Mouse (Mus musculus) ovary, postnatal 36 days (tissue): ENCODE measurements at regions not wholly inside any gene's neighbourhood (a gene's known extent, or its start where the extent isn't known, plus 50 kb on each side); places are given as distances from the start of the nearest gene placed in this dataset.

Experiments
- DNase-seq: peaks from one replicate; pipeline ENCODE4 v3.0.0; 2022; ENCODE audit warnings: low spot score, mixed read lengths

DNA sequence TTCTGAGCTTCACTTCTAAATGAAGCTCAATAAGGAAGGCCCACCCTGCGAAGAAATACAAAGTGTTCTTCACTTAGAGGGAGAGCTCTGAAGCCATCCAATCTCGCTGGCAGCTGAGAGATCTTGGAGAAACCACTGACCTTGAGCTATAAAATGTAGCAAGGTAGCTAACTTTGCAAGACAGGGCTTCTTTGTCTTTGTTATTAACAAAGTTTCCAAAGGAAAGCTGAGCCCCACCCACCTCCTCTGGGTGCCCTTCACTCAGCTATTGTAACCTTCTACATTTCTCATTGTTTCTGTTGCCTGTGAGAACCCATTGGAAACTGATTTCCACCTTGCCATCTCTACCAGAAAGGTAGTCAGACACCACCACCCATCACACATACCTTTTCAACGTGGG is 57.2 kb upstream of the Usp9x start:
- DNase-seq, result no peak

DNA sequence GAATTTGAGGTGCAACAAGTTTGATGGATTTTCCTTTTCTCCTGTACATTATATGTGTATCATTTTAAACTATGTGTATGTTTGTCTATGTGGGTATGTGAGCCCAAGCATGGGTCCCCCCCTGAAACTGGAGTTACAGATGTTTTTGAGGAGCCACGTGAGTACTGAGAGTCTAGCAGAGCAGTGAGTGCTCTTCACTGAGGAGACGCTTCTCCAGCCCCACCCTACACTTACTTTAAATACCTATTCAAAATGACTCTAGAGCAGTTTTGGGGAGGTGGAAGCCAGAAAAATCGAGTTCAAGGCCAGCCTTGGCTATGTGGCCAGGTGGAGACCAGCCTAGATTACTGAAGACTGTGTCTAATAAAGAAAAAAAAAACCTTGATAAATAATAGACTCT is 58.2 kb upstream of the Usp9x start:
- DNase-seq, result no peak

DNA sequence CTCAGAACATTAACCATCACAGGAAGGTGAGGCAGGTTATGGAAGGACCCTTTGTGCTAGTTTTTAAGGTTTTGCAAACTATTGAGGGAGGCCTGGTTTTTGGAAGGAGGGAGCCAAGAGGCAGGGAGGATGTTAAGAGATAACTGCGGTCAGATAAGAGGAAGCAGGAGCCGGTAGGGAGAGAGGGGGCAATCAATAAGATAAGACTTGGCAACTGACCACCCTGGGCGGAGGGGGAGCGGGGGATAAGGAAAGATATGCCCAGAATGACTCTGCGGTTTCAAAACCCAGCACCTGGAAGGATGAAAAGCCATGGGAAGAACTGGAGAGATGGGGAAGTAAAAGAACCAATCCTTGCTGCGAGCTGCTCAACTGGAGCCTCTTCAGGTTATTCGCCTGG is 80.5 kb upstream of the Usp9x start:
- no peak for DNase-seq

DNA sequence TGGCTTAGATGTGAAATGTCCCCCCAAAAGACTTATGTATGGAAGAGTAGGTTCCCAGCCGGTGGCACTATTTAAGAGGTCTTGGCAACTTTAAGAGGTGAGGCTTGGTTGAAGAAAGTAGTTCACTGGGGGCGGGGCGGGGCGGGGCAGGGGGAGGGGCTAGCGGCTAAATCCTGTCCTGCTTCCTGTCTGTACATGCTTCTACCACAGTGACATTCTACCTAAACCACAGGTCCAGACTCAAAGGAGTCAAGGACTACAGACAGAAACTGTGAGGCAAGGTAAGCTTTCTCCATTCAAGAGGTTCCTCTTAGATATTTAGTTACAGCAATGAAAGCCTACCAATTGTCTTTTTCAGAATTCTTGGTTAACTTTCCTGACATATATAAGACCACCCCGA is 93.6 kb upstream of the Usp9x start:
- no peak for DNase-seq

DNA sequence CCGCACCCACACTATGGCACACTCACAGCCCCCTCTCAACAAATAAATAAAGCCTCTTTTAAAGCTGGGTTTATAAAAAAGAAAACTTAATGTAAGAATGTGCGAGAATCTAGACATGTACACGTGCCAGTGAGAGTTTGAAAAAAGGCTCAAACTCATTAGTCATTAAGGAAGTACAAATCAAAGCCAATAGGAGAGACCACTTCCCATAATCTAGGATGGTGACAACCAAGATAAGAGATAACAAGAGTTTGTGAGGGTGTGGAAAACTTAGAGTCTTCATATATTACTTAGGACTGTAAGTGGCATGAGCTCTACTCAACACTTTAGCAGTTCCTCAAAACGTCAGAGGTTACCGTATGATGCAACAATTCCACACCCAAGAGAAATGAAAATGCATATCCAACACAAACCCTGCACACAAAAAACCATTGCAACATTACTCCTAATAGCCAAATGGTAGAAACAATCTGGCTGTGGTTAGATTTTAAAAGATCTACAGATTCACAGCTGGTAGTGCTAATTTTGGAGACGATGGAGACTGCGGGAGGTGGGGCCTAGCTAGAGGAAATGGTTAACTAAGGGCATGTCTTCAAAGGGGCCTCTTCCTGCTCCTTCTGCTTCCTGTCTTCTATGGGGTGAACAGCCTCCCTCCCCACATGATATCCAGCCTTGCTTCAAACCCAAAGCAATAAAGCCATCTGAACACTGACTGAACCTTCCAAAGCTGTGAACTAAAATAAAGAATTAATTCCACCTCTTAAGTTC is 102.1 kb upstream of the Usp9x start:
- DNase-seq, result no peak

DNA sequence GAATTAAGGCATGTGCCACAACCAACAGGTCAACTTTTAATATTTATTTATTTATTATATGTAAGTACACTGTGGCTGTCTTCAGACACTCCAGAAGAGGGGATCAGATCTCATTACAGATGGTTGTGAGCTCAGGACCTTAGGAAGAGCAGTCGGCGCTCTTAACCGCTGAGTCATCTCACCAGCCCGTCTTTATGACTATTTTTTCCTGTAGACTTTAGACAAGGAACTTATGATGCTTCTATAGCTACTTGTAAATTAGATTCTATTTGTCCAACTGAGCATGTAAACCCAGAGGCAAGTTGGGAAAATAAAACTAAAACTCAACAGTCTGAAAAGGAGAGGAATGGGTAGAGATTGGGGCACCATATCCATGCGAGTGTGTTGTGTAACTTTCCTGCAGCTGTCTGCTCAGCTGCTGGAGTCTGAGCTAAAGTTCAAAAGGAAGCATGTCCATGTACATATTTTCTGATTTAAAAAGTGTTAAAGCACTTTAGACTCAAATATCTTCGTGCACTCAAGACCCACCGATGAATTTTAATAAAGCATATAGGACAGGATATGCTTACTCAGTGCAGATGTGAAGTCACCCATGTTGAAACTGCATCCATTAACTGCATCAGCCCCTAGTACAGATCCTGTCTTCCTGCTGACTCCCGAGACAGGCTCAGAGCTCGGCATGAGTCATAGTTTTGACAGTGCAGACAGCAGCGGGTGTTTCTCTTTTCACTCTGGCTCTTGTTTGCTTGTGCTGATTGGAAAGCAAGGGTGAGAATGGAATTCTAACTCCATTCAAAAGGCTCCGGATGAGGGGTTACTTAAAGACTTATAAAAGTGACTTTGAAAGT is 111.6 kb upstream of the Usp9x start:
- no peak for DNase-seq

DNA sequence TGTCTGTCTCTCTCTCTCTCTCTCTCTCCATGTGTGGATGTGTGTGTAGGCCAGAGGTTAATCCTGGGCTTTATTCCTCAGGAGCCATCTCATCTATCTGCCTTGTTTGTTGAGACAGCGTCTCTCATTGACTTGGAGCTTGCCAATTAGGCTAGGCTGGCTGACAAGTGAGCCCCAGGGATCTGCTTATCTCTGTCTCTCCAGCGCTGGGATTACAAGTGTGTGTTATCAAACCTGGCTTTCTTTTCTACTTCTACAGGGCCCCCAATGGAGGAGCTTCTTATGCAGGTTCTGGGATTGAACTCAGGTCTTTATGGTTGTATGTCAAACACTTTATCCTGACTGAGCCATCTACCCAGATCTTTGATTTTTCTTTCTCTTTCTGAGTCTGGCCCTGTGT is 112.4 kb upstream of the Usp9x start:
- DNase-seq, result no peak

DNA sequence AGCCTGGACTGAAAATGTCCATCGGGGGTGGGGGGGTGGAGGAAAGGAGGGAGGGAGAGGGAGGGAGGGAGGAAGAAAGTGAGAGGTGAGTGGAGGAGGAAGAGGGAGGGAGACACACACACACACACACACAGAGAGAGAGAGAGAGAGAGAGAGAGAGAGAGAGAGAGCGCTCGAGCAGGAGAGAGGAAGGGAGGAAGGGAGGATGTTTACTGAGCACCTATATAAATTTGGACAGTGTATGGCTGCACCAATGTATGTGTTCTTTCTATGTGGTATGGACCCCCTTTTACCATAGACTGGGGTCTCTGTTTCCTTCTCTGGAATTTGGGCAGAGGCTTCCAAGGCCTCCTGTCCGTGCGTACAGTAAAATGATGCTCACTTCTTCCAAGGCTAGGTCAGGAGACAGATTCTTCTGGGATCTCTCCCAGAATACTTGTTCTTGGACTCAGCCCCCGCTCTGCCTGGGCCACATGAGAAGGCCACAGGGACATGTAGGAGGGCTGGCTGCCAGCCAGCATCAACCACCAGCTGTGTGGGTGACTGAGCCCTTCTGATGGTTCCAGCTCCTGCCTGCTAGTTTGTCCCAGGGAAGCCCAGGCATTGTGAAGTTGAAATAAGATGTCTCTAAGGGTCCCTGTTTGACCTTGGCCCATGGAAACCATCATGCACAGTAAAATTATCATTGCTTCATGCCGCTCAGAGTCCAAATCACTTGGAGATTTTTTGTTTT is 120.2 kb upstream of the Usp9x start:
- peak; percentile 67 for DNase-seq

- DNase-seq, result no peak
Measured at GRCm38 (mm10) chrX:12942451-12942850, 128.8 kb upstream of the Usp9x start.

- peak; percentile 38 for DNase-seq
Measured at GRCm38 (mm10) chrX:12936406-12937172, 134.7 kb upstream of the Usp9x start.

DNA sequence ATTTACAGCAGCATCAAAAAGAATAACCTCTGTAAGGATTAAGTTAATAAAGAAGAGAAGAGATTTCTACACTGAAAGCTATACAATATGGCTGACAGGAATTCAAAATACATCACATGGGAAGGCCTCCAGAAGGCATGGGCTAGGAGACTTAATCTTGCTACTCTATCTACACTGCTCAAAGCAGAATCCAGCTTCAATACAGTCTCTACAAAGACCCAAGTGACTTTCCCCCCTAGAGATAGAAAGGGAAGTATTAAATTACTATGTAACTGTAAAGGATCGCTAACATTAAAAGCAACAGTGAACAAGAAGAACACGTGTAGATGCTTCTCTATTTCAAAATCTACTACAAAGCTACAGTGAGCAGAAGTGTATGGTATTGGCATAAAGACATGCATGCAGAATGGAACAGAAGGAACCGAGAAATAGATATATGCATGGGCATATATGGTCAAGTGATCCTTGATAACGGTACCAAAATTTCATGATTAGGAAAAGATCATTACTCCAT is 137.9 kb upstream of the Usp9x start:
- DNase-seq, result no peak

GRCm38 (mm10) chrX:12930242-12930641 is 141.1 kb upstream of the Usp9x start:
- DNase-seq, result no peak

DNA sequence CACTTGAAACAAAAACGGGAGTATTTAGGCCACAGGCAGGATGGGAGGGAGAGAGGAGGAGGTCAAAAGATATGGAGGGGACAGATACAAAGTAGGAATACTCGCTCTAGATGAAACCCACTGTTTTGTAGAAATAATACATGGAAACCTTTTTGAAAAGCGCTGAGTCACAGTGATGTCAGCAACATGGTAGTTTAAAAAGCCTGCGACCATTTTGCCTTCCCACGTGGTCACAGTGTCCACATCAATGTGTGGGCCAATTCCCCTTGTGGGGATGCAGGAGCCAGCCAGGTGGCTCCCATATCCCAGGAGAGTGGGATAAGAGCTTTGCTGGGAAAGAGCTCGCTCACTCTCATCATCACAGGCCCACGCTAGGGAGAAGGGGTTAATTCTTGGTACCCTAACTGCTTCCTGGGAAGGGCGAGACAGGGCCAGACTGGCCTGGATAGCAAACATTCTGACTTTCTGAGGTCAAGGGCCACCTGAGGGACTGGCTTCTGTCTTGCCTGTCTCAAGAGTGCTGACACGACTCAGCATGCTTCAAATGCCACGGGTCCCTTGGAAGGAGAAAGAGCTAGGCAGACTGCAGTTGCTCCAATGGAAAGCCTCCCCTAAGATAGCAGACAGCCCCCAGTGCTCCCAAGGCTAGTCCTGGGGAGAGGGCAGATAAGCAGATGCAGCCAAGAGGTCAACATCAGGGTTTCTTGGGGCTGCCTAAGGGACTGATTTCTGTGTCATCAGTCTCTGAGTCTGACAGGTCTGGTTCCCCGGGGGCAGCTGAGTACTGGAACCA is 143.3 kb upstream of the Usp9x start:
- DNase-seq, result peak; percentile 14

GRCm38 (mm10) chrX:12924705-12925644 is 146.3 kb upstream of the Usp9x start:
- no peak for DNase-seq

- no peak for DNase-seq
Measured at GRCm38 (mm10) chrX:12919576-12919975, 151.7 kb upstream of the Usp9x start.

DNA sequence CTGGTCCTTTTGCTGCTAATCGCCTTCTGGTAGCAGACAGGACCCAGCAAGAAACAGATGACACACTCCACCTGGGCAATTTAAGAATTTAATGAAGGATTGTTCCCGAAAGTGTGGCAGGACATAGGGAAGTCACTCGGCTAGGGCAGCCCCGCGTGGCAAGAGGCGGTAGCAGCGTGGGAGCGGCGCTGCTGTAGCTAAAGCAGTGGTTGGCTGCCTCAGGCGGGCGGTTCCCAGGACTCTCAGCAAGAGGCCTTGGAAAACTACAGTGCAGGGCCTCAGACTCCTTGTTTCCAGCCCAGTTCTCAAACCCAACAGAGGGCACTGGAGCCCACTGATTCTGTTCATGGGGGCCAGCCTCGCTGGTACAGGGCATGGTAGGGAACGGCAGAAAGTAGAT is 154.2 kb upstream of the Usp9x start:
- peak; percentile 55 for DNase-seq

- peak; percentile 46 for DNase-seq
Measured at GRCm38 (mm10) chrX:12916684-12917083, 154.6 kb upstream of the Usp9x start.

DNA sequence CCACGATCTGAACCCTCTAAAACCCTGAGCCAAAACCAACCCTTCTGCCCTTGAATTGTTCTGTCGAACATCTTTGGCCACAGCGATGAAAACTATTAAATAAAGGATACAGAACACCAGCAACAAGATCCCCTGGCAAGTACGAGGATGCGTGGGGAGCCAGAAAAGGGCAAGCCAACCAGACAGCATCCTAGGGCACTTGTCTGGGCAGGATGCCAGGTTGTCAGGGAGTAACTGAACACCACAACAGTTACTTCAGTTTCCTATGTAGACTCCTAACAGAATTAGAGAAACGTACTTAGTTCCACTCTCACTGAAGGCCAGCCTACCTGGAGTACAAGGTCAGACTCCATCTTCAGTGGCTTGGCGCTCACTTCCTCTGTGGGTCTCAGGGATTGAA is 138.4 kb upstream of the Med14 start:
- DNase-seq, result no peak

- no peak for DNase-seq
Measured at GRCm38 (mm10) chrX:12891468-12891867, 129.6 kb upstream of the Med14 start.

- DNase-seq, result no peak
Measured at GRCm38 (mm10) chrX:12889482-12889808, 127.6 kb upstream of the Med14 start.
